In genomic region chr8:114881891-114882401, GRCm38 (mm10) we compare ENCODE assay signal across 8 mouse cellular contexts.
DNase-seq lines count a peak whose midpoint lies in the region; ATAC-seq and TF ChIP-seq lines count a peak whose summit lies in the region.

No protein-coding gene starts in this region.

- no peak for DNase-seq in midbrain, embryonic 10.5 days (ENCODE audit: low spot score)
- peak; percentile 51 for DNase-seq in liver
- no peak for DNase-seq in adrenal gland, adult 2 months
- DNase-seq in left cerebral cortex, postnatal 36 days (ENCODE audit: low spot score in 2 of 2), result no peak

- peaks cover 61% of the 10 kb centered on the region for H3K27me3 ChIP-seq in midbrain, embryonic 10.5 days (ENCODE audit: low read depth, poor library complexity, severe bottlenecking)
- peaks cover 34% of the 10 kb centered on the region for H3K27me3 ChIP-seq in midbrain, embryonic 13.5 days
- no peaks in the 10 kb centered on the region for H3K27me3 ChIP-seq in small intestine, adult 2 months (ENCODE audit: control insufficient read depth, insufficient read depth, low read length)

- WGBS in midbrain, embryonic 10.5 days, result 76% methylated on average over 5 of the region's 5 CpGs
- 71% methylated on average over 5 of the region's 5 CpGs for WGBS in midbrain, embryonic 13.5 days
- 32% methylated on average over 5 of the region's 5 CpGs for WGBS in small intestine, adult 2 months

- ATAC-seq in midbrain, embryonic 13.5 days, result no peak
- ATAC-seq in common myeloid progenitor, adult 5-6 weeks (replicated peaks; ENCODE audit: low read depth, poor library complexity, severe bottlenecking), result peak; percentile 45
- no peak for ATAC-seq in erythroblast, adult 5-6 weeks (replicated peaks; ENCODE audit: low FRiP score, poor library complexity, severe bottlenecking)

- H3K36me3 ChIP-seq in midbrain, embryonic 10.5 days, result no peaks in the 10 kb centered on the region
- H3K36me3 ChIP-seq in midbrain, embryonic 13.5 days, result no peaks in the 10 kb centered on the region
- H3K36me3 ChIP-seq in small intestine, adult 2 months (ENCODE audit: control insufficient read depth, insufficient read depth, low read length), result no peaks in the 10 kb centered on the region

- H3K4me3 ChIP-seq in midbrain, embryonic 10.5 days, result no peak overlapping the region
- H3K4me3 ChIP-seq in midbrain, embryonic 13.5 days (replicated peaks), result no peak overlapping the region
- no peak overlapping the region for H3K4me3 ChIP-seq in small intestine, adult 2 months (ENCODE audit: low read depth, low read length)

- peak overlapping the region; percentile 57; the same call in 1 of the 2 replicates for H3K27ac ChIP-seq in midbrain, embryonic 10.5 days (replicated peaks)
- no peak overlapping the region for H3K27ac ChIP-seq in midbrain, embryonic 13.5 days
- peak overlapping the region; percentile 75 for H3K27ac ChIP-seq in small intestine, adult 2 months (ENCODE audit: insufficient read depth, low read depth, low read length)

- intact Hi-C loops in left cerebral cortex, postnatal 36 days (cut with DNase I), result no loop called here

- TF ChIP-seq POLR2A in small intestine, adult 2 months (IDR thresholded peaks at IDR 0.05; ENCODE audit: low read depth, low read length), result no peak

- no peak overlapping the region; the same call in 1 of the 2 replicates for H3K9ac ChIP-seq in midbrain, embryonic 13.5 days (replicated peaks)

- H3K4me2 ChIP-seq in midbrain, embryonic 13.5 days (replicated peaks), result no peak overlapping the region

- H3K9me3 ChIP-seq in midbrain, embryonic 10.5 days (replicated peaks), result no peaks in the 10 kb centered on the region
- no peaks in the 10 kb centered on the region for H3K9me3 ChIP-seq in midbrain, embryonic 13.5 days

- peaks cover 60% of the 10 kb centered on the region for H3K4me1 ChIP-seq in midbrain, embryonic 10.5 days
- H3K4me1 ChIP-seq in midbrain, embryonic 13.5 days (replicated peaks), result peaks cover 20% of the 10 kb centered on the region
- peaks cover 21% of the 10 kb centered on the region for H3K4me1 ChIP-seq in small intestine, adult 2 months (ENCODE audit: control insufficient read depth, insufficient read depth, insufficient read length, low read length)

- 0 out of 2 replicates have a peak, but pooled peaks have one; percentile 21 for TF ChIP-seq CTCF in small intestine, adult 2 months (IDR thresholded peaks at IDR 0.05; ENCODE audit: extremely low read depth, insufficient read length, insufficient replicate concordance, low read depth, low read length)
